Mouse (Mus musculus) forebrain, embryonic 10.5 days (tissue): Measurements from ENCODE around the gene Enox1. TPM values are rescaled to one million over a fixed set of nuclear protein-coding genes. Genes with fewer than 3 reads are reported as not detected.

Source experiments
- DNase-seq: peaks from one replicate; pipeline ENCODE4 v3.0.0-alpha.2; 2017; ENCODE audit warnings: low spot score; ENCODE audit errors: extremely low spot score
- H3K27ac ChIP-seq: fragments of 300-500 bp; sonication (generic); 2 replicates; pipeline ENCODE4 v1.5.1; 2016; ENCODE audit warnings: mild to moderate bottlenecking
- H3K27me3 ChIP-seq: fragments of 300-500 bp; sonication (generic); 2 replicates; pipeline ENCODE4 v1.6.1; 2016; ENCODE audit warnings: mild to moderate bottlenecking; ENCODE audit not compliant: poor library complexity, severe bottlenecking
- H3K36me3 ChIP-seq: fragments of 300-500 bp; sonication (generic); replicated peaks from 2 replicates; pipeline ENCODE4 v1.6.1; 2016; ENCODE audit warnings: mild to moderate bottlenecking, moderate library complexity
- H3K4me1 ChIP-seq: fragments of 300-500 bp; sonication (generic); 2 replicates; pipeline ENCODE4 v1.6.1; 2016
- H3K4me3 ChIP-seq: fragments of 300-500 bp; sonication (generic); 2 replicates; pipeline ENCODE4 v1.5.1; 2016; ENCODE audit warnings: mild to moderate bottlenecking, moderate library complexity
- H3K9me3 ChIP-seq: fragments of 300-500 bp; sonication (generic); 2 replicates; pipeline ENCODE4 v1.6.1; 2016; ENCODE audit warnings: mild to moderate bottlenecking, moderate library complexity
- WGBS: fragments of 180-500 bp; shearing (Covaris S2); methylation state at CpG from one replicate; pipeline ENCODE4 v1.1.7; 2016; 5-methylcytosine and 5-hydroxymethylcytosine counted together
- polyA plus RNA-seq: library from polyadenylated mRNA; unstranded; fragments of >200 nt; fragmentation: Nextera tagmentation; extraction: Ambion mirVana; gene quantifications from 2 replicates; pipeline ENCODE4 v1.2.1, GENCODE M21; 2016

The Enox1 gene
- polyA plus RNA-seq, 1 experiment from 2014 or later = 11.9 TPM

GRCm38 (mm10) chr14:77584426-77584825 is 427.9 kb downstream of the Enox1 start:
- Histone ChIP-seq H3K9me3 (no peaks in the 10 kb centered on the region), H3K36me3 (no peaks in the 10 kb centered on the region), H3K4me3 (no peak overlapping the region), H3K4me1 (peaks cover 54% of the 10 kb centered on the region), H3K27me3 (peaks cover 14% of the 10 kb centered on the region; the same call in 1 of the 2 replicates), H3K27ac (no peak overlapping the region)
- no peak for DNase-seq
- WGBS = 92% methylated on average over 5 of the region's 5 CpGs

- no peak for DNase-seq
- H3K9me3 ChIP-seq = no peaks in the 10 kb centered on the region
- WGBS = 70% methylated on average over 11 of the region's 11 CpGs
- peaks cover 9% of the 10 kb centered on the region; the same call in 1 of the 2 replicates for H3K27me3 ChIP-seq
- H3K4me3 ChIP-seq = no peak overlapping the region
- H3K27ac ChIP-seq = no peak overlapping the region
- no peaks in the 10 kb centered on the region for H3K36me3 ChIP-seq
- peaks cover 48% of the 10 kb centered on the region for H3K4me1 ChIP-seq
These were observed 428.7 kb downstream of the Enox1 start for GRCm38 (mm10) chr14:77585031-77585800.

- Histone ChIP-seq H3K27me3 (peaks cover 9% of the 10 kb centered on the region; the same call in 1 of the 2 replicates), H3K9me3 (no peaks in the 10 kb centered on the region), H3K4me1 (peaks cover 40% of the 10 kb centered on the region), H3K36me3 (no peaks in the 10 kb centered on the region), H3K27ac (no peak overlapping the region), H3K4me3 (no peak overlapping the region)
- WGBS = 83% methylated on average over 5 of the region's 5 CpGs
- DNase-seq = no peak
These were observed 429.5 kb downstream of the Enox1 start for GRCm38 (mm10) chr14:77586033-77586432.

- H3K27me3 ChIP-seq = peaks cover 9% of the 10 kb centered on the region; the same call in 1 of the 2 replicates
- H3K4me1 ChIP-seq = peaks cover 28% of the 10 kb centered on the region
- DNase-seq = no peak
- H3K27ac ChIP-seq = no peak overlapping the region
- H3K4me3 ChIP-seq = no peak overlapping the region
- H3K36me3 ChIP-seq = no peaks in the 10 kb centered on the region
- WGBS = 82% methylated on average over 5 of the region's 5 CpGs
- no peaks in the 10 kb centered on the region for H3K9me3 ChIP-seq
These were observed 430.6 kb downstream of the Enox1 start for GRCm38 (mm10) chr14:77587182-77587581.

GRCm38 (mm10) chr14:77593136-77593838 is 436.7 kb downstream of the Enox1 start:
- Histone ChIP-seq H3K4me1 (peaks cover 20% of the 10 kb centered on the region), H3K4me3 (no peak overlapping the region), H3K9me3 (peaks cover 7% of the 10 kb centered on the region; the same call in 1 of the 2 replicates), H3K27me3 (peaks cover 6% of the 10 kb centered on the region; the same call in 1 of the 2 replicates), H3K36me3 (no peaks in the 10 kb centered on the region), H3K27ac (0 out of 2 replicates have a peak overlapping the region, but pooled peaks have one; percentile 15)
- 76% methylated on average over 11 of the region's 11 CpGs for WGBS
- DNase-seq = no peak

- H3K4me3 ChIP-seq = no peak overlapping the region
- H3K27ac ChIP-seq = no peak overlapping the region
- H3K4me1 ChIP-seq = peaks cover 15% of the 10 kb centered on the region
- H3K27me3 ChIP-seq = peaks cover 3% of the 10 kb centered on the region; the same call in 1 of the 2 replicates
- H3K36me3 ChIP-seq = no peaks in the 10 kb centered on the region
- no peak for DNase-seq
- 94% methylated on average over 14 of the region's 14 CpGs for WGBS
- peaks cover 7% of the 10 kb centered on the region; the same call in 1 of the 2 replicates for H3K9me3 ChIP-seq
These were observed 439.9 kb downstream of the Enox1 start for GRCm38 (mm10) chr14:77596216-77597175.

- 85% methylated on average over 14 of the region's 14 CpGs for WGBS
- Histone ChIP-seq H3K36me3 (no peaks in the 10 kb centered on the region), H3K4me1 (peaks cover under 1% of the 10 kb centered on the region; the same call in 1 of the 2 replicates), H3K4me3 (no peak overlapping the region), H3K27me3 (peaks cover 3% of the 10 kb centered on the region; the same call in 1 of the 2 replicates), H3K27ac (no peak overlapping the region), H3K9me3 (peaks cover 7% of the 10 kb centered on the region; the same call in 1 of the 2 replicates)
- no peak for DNase-seq
These were observed 442.6 kb downstream of the Enox1 start for GRCm38 (mm10) chr14:77599016-77599704.

- 100% methylated on average over 1 of the region's 1 CpGs for WGBS
- DNase-seq = no peak
- 0 out of 2 replicates have a peak overlapping the region, but pooled peaks have one; percentile 16 for H3K27ac ChIP-seq
- H3K27me3 ChIP-seq = no peaks in the 10 kb centered on the region
- H3K4me3 ChIP-seq = no peak overlapping the region
- peaks cover 7% of the 10 kb centered on the region; the same call in 1 of the 2 replicates for H3K9me3 ChIP-seq
- H3K4me1 ChIP-seq = no peaks in the 10 kb centered on the region; the same call in 1 of the 2 replicates
- 0 out of 2 replicates have a peak, but pooled peaks cover 4% of the 10 kb centered on the region for H3K36me3 ChIP-seq
These were observed 444.2 kb downstream of the Enox1 start for GRCm38 (mm10) chr14:77600773-77601172.

- no peak for DNase-seq
- Histone ChIP-seq H3K4me3 (no peak overlapping the region), H3K27me3 (no peaks in the 10 kb centered on the region), H3K27ac (no peak overlapping the region), H3K4me1 (no peaks in the 10 kb centered on the region; the same call in 1 of the 2 replicates), H3K9me3 (peaks cover 7% of the 10 kb centered on the region; the same call in 1 of the 2 replicates), H3K36me3 (0 out of 2 replicates have a peak, but pooled peaks cover 4% of the 10 kb centered on the region)
- 86% methylated on average over 2 of the region's 2 CpGs for WGBS
These were observed 444.9 kb downstream of the Enox1 start for GRCm38 (mm10) chr14:77601446-77601845.

- WGBS = 85% methylated on average over 5 of the region's 5 CpGs
- H3K4me1 ChIP-seq = no peaks in the 10 kb centered on the region
- no peak overlapping the region for H3K4me3 ChIP-seq
These were observed 451.7 kb downstream of the Enox1 start for GRCm38 (mm10) chr14:77608182-77608839.

GRCm38 (mm10) chr14:77615201-77615600 is 458.6 kb downstream of the Enox1 start:
- peaks cover 14% of the 10 kb centered on the region for H3K4me1 ChIP-seq
- no peak overlapping the region for H3K4me3 ChIP-seq
- no peaks in the 10 kb centered on the region for H3K36me3 ChIP-seq
- no peak for DNase-seq
- no peak overlapping the region for H3K27ac ChIP-seq
- no peaks in the 10 kb centered on the region for H3K27me3 ChIP-seq
- WGBS = 95% methylated on average over 16 of the region's 16 CpGs
- H3K9me3 ChIP-seq = no peaks in the 10 kb centered on the region

More at GRCm38 (mm10) chr14:77608182-77608839, 451.7 kb downstream of the Enox1 start:
- H3K9me3 ChIP-seq = no peaks in the 10 kb centered on the region
- H3K27me3 ChIP-seq = no peaks in the 10 kb centered on the region
- DNase-seq = no peak
- 0 out of 2 replicates have a peak, but pooled peaks cover 4% of the 10 kb centered on the region for H3K36me3 ChIP-seq
- no peak overlapping the region for H3K27ac ChIP-seq
